Mouse (Mus musculus): Measurements from ENCODE around the gene Rhou. TPM values are rescaled to one million over a fixed set of nuclear protein-coding genes. Genes with fewer than 3 reads are reported as not detected.

The Rhou gene
- polyA plus RNA-seq, 1 experiment from 2014 or later, result 6.4 TPM

DNA sequence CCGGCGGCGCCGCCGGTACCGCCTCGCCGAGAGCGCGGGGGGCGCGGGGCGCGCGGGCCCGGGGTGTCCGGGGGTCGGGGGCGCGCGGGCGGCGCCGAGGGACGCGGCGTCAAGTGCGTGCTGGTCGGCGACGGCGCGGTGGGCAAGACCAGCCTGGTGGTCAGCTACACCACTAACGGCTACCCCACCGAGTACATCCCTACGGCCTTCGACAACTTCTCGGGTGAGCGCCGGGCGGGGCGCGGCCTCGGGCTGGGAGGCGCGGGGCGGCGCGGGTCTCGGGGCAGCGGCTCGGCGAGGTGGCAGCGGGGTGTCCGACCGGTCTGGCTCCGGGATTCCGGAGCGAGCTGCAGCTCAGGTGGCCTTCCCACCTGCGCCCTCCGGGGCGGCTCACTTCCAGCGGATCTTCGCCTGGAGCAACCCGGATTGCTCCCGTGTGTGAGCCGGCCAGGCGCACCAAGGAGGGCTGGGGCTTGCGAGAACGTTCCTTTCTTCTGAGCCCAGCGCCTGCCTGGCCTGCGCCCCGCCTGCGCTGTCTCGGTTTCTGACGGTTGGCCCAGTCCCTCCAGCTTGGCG lies 353 bp downstream of the Rhou start:
- under 1% methylated on average over 73 of the region's 77 CpGs for WGBS

DNA sequence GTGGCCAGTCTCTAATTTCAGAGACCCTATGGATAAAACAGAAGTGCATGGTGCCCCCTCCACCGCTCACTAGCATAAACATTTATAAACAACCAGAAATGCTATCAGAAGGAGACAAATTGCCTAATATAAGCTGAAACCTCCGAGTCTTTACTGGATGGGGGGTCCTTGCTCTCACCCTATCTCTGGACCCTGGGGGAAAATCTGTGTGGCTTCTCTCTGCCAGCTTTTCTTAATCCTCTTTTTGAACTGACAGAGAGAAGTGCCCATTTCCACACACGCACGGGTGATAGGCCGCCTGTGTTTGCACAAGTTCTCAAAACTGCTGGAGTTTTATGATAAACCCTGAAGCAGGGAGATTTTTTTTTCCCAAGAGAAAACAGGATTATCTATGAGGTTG lies 1.0 kb downstream of the Rhou start:
- Histone ChIP-seq H3K27ac (0 out of 2 replicates have a peak overlapping the region, but pooled peaks have one; percentile 58), H3K9ac (0 out of 2 replicates have a peak overlapping the region, but pooled peaks have one; percentile 28), H3K36me3 (peaks cover 17% of the 10 kb centered on the region; the same call in 1 of the 2 replicates), H3K27me3 (replicated peaks) (no peaks in the 10 kb centered on the region), H3K9me3 (no peaks in the 10 kb centered on the region), H3K4me3 (replicated peaks) (peak overlapping the region; percentile 84), H3K4me1 (replicated peaks) (peaks cover 21% of the 10 kb centered on the region), H3K4me2 (replicated peaks) (peak overlapping the region; percentile 67)
- ATAC-seq, result no peak
- WGBS, result 16% methylated on average over 5 of the region's 5 CpGs

More for the DNA sequence above, 353 bp downstream of the Rhou start:
- peak overlapping the region; percentile 84 for H3K4me3 ChIP-seq (replicated peaks)
- peak overlapping the region; percentile 67 for H3K4me2 ChIP-seq (replicated peaks)
- H3K9me3 ChIP-seq, result no peaks in the 10 kb centered on the region
- peaks cover 17% of the 10 kb centered on the region; the same call in 1 of the 2 replicates for H3K36me3 ChIP-seq
- peak overlapping the region; percentile 86 for H3K27ac ChIP-seq
- peak overlapping the region; percentile 83 for H3K9ac ChIP-seq
- peaks cover 21% of the 10 kb centered on the region for H3K4me1 ChIP-seq (replicated peaks)
- peak; percentile 79 for ATAC-seq
- no peaks in the 10 kb centered on the region for H3K27me3 ChIP-seq (replicated peaks)

DNA sequence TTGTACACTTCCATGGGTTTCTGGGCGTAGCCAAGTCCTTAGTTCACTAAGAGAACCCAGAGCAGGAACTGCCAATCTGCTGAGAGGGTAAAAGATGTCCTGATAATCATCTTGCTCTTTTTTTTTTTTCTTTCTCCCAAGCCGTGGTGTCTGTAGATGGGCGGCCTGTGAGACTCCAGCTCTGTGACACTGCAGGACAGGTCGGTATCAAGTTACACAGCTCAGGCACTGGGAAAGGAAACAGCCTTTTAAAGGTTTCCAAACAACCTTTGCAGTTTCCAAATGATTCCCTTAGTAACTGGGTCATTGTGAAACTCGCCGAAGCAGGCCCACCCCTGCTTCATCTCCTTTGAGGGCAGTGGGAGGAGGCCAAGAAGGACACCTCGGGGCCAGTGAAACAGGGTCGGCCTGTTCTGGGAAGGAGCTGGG lies 1.6 kb downstream of the Rhou start:
- H3K4me1 ChIP-seq (replicated peaks), result peaks cover 21% of the 10 kb centered on the region
- peaks cover 17% of the 10 kb centered on the region; the same call in 1 of the 2 replicates for H3K36me3 ChIP-seq
- no peak for ATAC-seq
- H3K9me3 ChIP-seq, result no peaks in the 10 kb centered on the region
- H3K4me3 ChIP-seq (replicated peaks), result peak overlapping the region; percentile 84
- WGBS, result 12% methylated on average over 8 of the region's 8 CpGs
- peak overlapping the region; percentile 67 for H3K4me2 ChIP-seq (replicated peaks)
- H3K9ac ChIP-seq, result no peak overlapping the region
- no peaks in the 10 kb centered on the region for H3K27me3 ChIP-seq (replicated peaks)
- H3K27ac ChIP-seq, result peak overlapping the region; percentile 58; the same call in 1 of the 2 replicates

DNA sequence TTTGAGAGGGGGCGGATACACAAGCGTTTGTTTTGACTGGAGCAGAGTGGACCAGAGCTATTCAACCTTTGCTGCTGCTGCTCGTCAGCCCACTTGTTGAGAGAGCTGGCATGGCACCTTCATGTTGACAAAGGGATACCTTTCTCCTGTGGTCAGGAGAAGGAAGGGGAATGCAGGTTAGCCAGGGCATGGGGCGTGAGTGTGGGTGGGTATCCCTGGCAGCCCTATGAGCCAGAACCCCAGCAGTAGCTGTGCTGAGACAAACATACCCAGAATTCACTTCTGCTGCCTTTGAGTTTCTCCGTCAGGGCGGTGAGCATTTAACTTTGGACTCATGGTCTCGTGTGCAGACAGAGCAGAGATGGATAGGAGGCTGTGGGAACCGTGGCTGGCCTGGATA lies 4.1 kb downstream of the Rhou start:
- H3K27me3 ChIP-seq (replicated peaks), result no peaks in the 10 kb centered on the region
- no peak overlapping the region for H3K27ac ChIP-seq
- ATAC-seq, result no peak
- no peak overlapping the region for H3K9ac ChIP-seq
- no peak overlapping the region for H3K4me2 ChIP-seq (replicated peaks)
- WGBS, result 91% methylated on average over 8 of the region's 8 CpGs
- peaks cover 18% of the 10 kb centered on the region for H3K4me1 ChIP-seq (replicated peaks)
- no peak overlapping the region for H3K4me3 ChIP-seq (replicated peaks)
- peaks cover 20% of the 10 kb centered on the region; the same call in 1 of the 2 replicates for H3K36me3 ChIP-seq
- H3K9me3 ChIP-seq, result no peaks in the 10 kb centered on the region

DNA sequence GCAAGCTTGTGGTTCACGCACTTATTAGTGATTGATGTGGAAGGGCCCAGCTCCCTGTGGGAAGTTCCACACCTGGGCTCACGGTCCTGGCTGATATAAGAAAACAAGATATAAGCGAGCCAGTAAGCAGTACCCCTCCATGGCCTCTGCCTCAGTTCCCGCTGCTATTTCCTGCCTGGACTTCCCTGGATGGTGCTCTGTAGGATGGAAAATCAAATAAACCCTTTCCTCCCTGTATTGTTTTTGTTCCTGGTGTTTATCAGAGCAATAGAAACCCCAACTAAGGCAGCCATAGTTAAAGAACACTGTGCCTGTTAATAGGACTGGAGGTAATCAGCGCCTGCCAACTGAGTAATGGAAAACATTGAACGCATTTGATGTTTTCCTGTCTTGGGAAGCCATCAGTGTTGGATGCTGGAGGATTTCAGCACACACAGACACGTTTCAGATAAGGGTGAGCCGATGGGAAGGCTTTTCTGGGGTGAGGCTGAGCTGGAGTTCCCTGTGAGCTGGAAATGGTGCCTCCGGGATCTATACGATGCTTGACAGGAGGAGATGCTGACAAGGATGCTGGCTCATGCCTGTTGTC lies 5.8 kb downstream of the Rhou start:
- Histone ChIP-seq H3K4me3 (replicated peaks) (no peak overlapping the region), H3K4me1 (replicated peaks) (peaks cover 14% of the 10 kb centered on the region), H3K27ac (no peak overlapping the region), H3K9me3 (no peaks in the 10 kb centered on the region), H3K27me3 (replicated peaks) (no peaks in the 10 kb centered on the region), H3K9ac (no peak overlapping the region), H3K4me2 (replicated peaks) (no peak overlapping the region), H3K36me3 (peaks cover 20% of the 10 kb centered on the region; the same call in 1 of the 2 replicates)
- no peak for ATAC-seq
- 81% methylated on average over 10 of the region's 10 CpGs for WGBS

DNA sequence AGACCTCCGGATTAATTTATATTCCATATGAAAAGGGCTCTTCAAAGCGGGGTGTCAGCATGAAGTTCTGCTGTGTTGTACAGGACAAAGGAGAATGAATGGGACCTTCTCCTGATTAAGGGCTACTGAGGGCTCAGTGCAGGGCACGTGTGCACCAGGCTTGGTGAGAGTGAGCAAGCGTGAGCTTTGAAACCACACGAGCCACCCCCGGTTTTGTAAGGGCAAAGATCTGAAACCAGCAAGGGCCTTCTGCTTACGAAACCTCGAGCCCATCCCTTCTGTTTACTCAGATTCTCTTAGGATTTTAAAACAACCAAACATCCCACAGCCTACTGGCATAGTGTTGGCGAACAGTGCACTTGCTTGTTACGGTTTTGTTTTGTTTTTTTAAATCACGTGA lies 7.8 kb downstream of the Rhou start:
- Histone ChIP-seq H3K4me1 (replicated peaks) (0 out of 2 replicates have a peak, but pooled peaks cover 3% of the 10 kb centered on the region), H3K9ac (no peak overlapping the region), H3K9me3 (no peaks in the 10 kb centered on the region), H3K36me3 (peaks cover 16% of the 10 kb centered on the region; the same call in 1 of the 2 replicates), H3K4me2 (replicated peaks) (no peak overlapping the region), H3K27ac (no peak overlapping the region), H3K4me3 (replicated peaks) (no peak overlapping the region), H3K27me3 (replicated peaks) (no peaks in the 10 kb centered on the region)
- no peak for ATAC-seq
- WGBS, result 87% methylated on average over 11 of the region's 11 CpGs

DNA sequence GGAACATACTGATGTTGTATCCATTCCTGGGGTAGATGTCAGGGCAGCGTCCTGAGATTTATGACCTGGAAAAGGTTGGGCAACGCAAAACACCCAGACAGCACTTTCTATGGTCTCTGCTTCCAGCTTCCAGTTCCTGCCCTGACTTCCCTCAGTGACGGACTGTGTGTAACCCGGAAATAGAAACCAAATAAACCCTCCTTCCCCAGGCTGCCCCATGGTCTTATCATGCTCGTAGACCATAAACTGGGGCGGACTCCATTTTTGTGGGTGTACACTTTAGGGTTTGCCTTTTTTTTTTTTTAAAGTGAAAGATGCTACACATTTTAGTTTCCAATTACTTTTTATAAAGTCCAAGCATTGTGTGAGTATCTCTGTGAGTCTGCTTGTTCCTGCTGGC lies 11.9 kb downstream of the Rhou start:
- H3K27ac ChIP-seq, result no peak overlapping the region
- H3K4me2 ChIP-seq (replicated peaks), result no peak overlapping the region
- no peaks in the 10 kb centered on the region for H3K27me3 ChIP-seq (replicated peaks)
- 53% methylated on average over 6 of the region's 6 CpGs for WGBS
- H3K9ac ChIP-seq, result no peak overlapping the region
- 0 out of 2 replicates have a peak, but pooled peaks cover 3% of the 10 kb centered on the region for H3K36me3 ChIP-seq
- ATAC-seq, result peak; percentile 63
- H3K9me3 ChIP-seq, result no peaks in the 10 kb centered on the region
- no peak overlapping the region for H3K4me3 ChIP-seq (replicated peaks)
- H3K4me1 ChIP-seq (replicated peaks), result 0 out of 2 replicates have a peak, but pooled peaks cover 3% of the 10 kb centered on the region

DNA sequence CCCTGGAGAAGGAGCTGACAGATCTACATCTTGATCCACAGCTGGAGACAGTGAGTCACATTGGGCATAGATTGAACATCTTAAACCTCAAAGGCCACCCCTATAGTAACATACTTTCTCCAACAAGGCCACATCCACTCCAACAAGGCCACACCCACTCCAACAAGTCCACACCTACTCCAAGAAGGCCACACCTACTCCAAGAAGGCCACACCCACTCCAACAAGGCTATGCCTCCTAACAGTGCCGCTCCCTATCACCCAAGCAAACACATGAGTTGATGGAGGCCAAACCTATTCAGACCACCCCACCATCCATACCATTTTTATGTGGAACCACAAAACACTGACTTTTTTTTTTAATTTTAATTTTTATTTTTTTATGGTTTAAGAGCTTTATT lies 13.1 kb downstream of the Rhou start:
- Histone ChIP-seq H3K4me1 (replicated peaks) (0 out of 2 replicates have a peak, but pooled peaks cover 3% of the 10 kb centered on the region), H3K4me3 (replicated peaks) (no peak overlapping the region), H3K36me3 (0 out of 2 replicates have a peak, but pooled peaks cover 3% of the 10 kb centered on the region), H3K27ac (no peak overlapping the region), H3K9me3 (no peaks in the 10 kb centered on the region), H3K4me2 (replicated peaks) (no peak overlapping the region), H3K27me3 (replicated peaks) (no peaks in the 10 kb centered on the region), H3K9ac (no peak overlapping the region)
- ATAC-seq, result no peak
- 93% methylated on average over 1 of the region's 1 CpGs for WGBS

DNA sequence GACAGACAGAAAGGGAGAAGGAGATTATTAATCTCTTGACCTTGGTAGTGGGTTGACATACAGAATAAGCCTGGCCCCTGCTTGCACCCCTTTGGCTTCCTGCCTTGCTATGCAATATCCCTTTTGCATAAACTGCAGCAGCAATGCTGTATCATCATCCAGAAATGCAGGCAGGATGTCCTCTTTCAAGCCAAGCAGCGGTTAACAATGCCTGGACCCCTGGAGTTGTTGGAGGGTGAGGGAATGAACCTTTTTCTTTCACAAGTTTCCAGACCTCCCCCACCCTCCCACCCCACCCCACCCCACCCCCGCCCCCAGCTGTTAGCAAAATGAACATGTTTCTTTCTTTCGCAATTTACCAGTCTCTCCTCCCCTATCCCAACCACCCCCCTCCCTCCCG lies 15.0 kb downstream of the Rhou start:
- no peak overlapping the region for H3K27ac ChIP-seq
- H3K9ac ChIP-seq, result no peak overlapping the region
- H3K4me2 ChIP-seq (replicated peaks), result no peak overlapping the region
- H3K27me3 ChIP-seq (replicated peaks), result no peaks in the 10 kb centered on the region
- H3K4me3 ChIP-seq (replicated peaks), result no peak overlapping the region
- ATAC-seq, result no peak
- H3K9me3 ChIP-seq, result no peaks in the 10 kb centered on the region
- 0 out of 2 replicates have a peak, but pooled peaks cover 3% of the 10 kb centered on the region for H3K4me1 ChIP-seq (replicated peaks)
- WGBS, result 35% methylated on average over 4 of the region's 4 CpGs
- H3K36me3 ChIP-seq, result no peaks in the 10 kb centered on the region

DNA sequence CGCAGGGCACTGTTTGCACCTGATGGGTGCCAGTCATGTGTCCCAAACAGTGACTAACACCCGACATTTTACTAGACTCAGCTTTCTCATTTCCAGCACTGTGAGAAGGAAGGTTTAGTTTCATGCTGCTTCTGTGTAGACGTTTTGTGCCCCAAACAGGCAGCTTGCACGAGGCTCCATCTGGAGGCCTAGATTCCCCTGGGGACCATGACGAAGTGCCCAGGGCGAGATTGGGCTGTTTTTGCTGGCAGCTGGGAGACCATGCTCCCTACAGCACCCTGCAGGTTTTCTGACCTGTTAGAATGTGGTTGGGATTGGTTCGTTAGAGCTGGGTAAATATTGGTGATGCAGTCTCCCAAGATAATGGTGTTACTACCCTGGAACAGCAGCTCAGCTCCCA lies 17.0 kb downstream of the Rhou start:
- no peak overlapping the region for H3K4me3 ChIP-seq (replicated peaks)
- H3K4me2 ChIP-seq (replicated peaks), result no peak overlapping the region
- no peaks in the 10 kb centered on the region for H3K27me3 ChIP-seq (replicated peaks)
- no peak overlapping the region for H3K9ac ChIP-seq
- H3K36me3 ChIP-seq, result no peaks in the 10 kb centered on the region
- no peak overlapping the region for H3K27ac ChIP-seq
- 0 out of 2 replicates have a peak, but pooled peaks cover 2% of the 10 kb centered on the region for H3K4me1 ChIP-seq (replicated peaks)
- H3K9me3 ChIP-seq, result no peaks in the 10 kb centered on the region
- 60% methylated on average over 7 of the region's 7 CpGs for WGBS
- ATAC-seq, result no peak

DNA sequence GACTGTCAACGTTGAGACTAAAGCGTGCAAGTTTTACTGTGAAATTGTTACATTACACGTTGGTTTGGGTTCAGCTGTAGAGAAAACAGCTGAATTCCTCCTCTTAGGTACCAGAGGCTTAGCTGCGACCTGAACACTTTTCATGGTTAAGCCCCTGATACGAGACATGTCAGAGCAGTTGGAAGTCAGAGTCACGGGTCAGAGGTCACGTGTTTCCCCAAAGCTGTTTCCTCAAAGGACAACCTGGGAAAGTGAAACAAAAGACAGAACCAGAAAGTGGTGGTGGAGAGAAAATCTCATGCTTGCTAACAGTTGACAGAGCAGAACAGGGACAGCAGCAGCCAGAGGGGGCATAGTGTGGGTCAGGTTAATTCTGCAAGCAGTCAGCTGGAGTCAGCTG lies 17.7 kb downstream of the Rhou start:
- Histone ChIP-seq H3K9ac (no peak overlapping the region), H3K27me3 (replicated peaks) (no peaks in the 10 kb centered on the region), H3K4me3 (replicated peaks) (no peak overlapping the region), H3K9me3 (no peaks in the 10 kb centered on the region), H3K36me3 (no peaks in the 10 kb centered on the region), H3K27ac (no peak overlapping the region), H3K4me2 (replicated peaks) (no peak overlapping the region), H3K4me1 (replicated peaks) (no peaks in the 10 kb centered on the region)
- WGBS, result 67% methylated on average over 7 of the region's 7 CpGs
- ATAC-seq, result no peak

DNA sequence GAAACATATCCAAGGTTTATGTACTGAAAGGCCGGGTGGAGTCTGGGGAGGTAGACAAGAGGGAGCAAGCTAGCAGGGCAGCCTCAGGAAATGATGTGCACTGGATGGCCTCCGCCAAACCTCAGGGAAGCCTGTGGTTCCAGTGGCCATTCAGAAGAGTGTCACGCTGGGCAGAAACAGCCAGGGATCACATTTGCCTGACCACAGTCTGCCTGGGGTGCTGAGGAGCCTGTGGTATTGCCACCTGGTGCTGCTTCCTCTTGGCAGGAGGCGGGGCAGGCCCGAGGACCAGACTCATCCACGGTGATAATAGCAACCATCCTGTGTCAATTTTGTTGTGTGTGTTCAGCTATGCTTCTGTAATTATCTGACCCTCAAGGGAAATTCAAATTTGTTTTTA lies 18.9 kb downstream of the Rhou start:
- Histone ChIP-seq H3K9me3 (no peaks in the 10 kb centered on the region), H3K36me3 (no peaks in the 10 kb centered on the region), H3K4me1 (replicated peaks) (no peaks in the 10 kb centered on the region), H3K4me2 (replicated peaks) (no peak overlapping the region), H3K27ac (no peak overlapping the region), H3K9ac (no peak overlapping the region), H3K27me3 (replicated peaks) (no peaks in the 10 kb centered on the region), H3K4me3 (replicated peaks) (no peak overlapping the region)
- 74% methylated on average over 6 of the region's 6 CpGs for WGBS
- ATAC-seq, result no peak

DNA sequence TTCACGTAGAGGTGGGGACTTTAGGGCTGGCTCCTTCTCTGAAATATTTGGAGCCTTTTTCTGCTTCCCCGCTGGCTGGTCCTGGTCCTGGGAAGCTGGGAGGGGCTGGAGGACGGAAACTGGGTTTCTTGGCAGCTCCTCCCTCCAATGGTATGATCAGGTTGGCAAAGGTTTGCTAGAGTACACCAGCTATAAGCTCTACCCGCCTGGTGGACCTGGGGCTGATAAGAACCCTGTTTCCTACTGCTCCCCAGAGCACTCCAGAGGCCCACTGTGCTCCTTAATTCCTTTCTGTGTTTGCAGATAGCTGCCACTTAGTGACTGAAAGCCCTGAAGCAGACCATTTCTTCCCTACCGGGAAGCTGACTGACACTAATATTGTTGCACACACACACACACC lies 21.9 kb downstream of the Rhou start:
- H3K27me3 ChIP-seq (replicated peaks), result no peaks in the 10 kb centered on the region
- no peak overlapping the region for H3K4me3 ChIP-seq (replicated peaks)
- no peaks in the 10 kb centered on the region for H3K36me3 ChIP-seq
- no peaks in the 10 kb centered on the region for H3K4me1 ChIP-seq (replicated peaks)
- H3K27ac ChIP-seq, result no peak overlapping the region
- no peaks in the 10 kb centered on the region for H3K9me3 ChIP-seq
- no peak overlapping the region for H3K4me2 ChIP-seq (replicated peaks)
- peak; percentile 83 for ATAC-seq
- WGBS, result 27% methylated on average over 5 of the region's 5 CpGs
- H3K9ac ChIP-seq, result no peak overlapping the region

All from intestine, embryonic 15.5 days (tissue).